In the genomic region with DNA sequence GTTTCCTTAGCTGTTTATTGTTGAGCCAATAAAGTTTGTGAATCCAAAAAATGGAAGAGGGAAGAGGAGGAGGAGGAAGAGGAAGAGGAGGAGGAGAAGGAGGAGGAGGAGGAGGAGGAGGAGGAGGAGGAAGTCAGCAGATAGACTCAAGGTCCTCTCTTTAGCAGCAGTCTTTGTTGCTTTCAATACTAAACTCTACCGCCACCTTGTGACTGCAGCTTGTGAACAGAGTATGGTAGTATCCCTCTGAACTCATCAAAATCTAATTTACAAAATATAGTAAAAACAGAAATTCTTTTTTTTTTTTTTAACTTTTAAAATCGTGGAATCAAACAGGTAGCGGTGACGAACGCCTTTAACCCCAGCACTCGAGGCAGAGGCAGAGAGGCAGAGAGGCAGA, we compare ENCODE assay signal across 11 mouse cellular contexts. TPM values are rescaled to one million over a fixed set of nuclear protein-coding genes. Genes with fewer than 3 reads are reported as not detected.
A peak's percentile ranks its signal among the peaks of the same experiment; 100 is the strongest.
DNase-seq lines count a peak whose midpoint lies in the region; ATAC-seq and TF ChIP-seq lines count a peak whose summit lies in the region.
"Had no signal": no experiment of that assay in that cellular context is flagged by ENCODE, and none has a peak within 500 bp of the region (broad histone marks: within the 10 kb centered on the region; RNA-seq: fewer than 3 reads in every experiment).

No protein-coding gene starts in this region.

- H3K27me3 ChIP-seq in forebrain, embryonic 14.5 days (replicated peaks; ENCODE audit: control insufficient read depth, insufficient read depth, low read length), result no peaks in the 10 kb centered on the region
- H3K27me3 ChIP-seq in forebrain, embryonic 13.5 days, result no peaks in the 10 kb centered on the region

- H3K36me3 ChIP-seq in forebrain, embryonic 14.5 days (ENCODE audit: control insufficient read depth, insufficient read depth, low read length), result no peaks in the 10 kb centered on the region
- no peaks in the 10 kb centered on the region for H3K36me3 ChIP-seq in forebrain, embryonic 13.5 days (ENCODE audit: poor library complexity, severe bottlenecking)
- H3K36me3 ChIP-seq: limb, embryonic 15.5 days had no signal

- 71% methylated on average over 6 of the region's 6 CpGs for WGBS in forebrain, embryonic 14.5 days
- 75% methylated on average over 6 of the region's 6 CpGs for WGBS in forebrain, embryonic 13.5 days

- no peak overlapping the region for H3K4me2 ChIP-seq in forebrain, embryonic 14.5 days (ENCODE audit: low read length)
- H3K4me2 ChIP-seq in forebrain, embryonic 13.5 days, result no peak overlapping the region
- H3K4me2 ChIP-seq: limb, embryonic 15.5 days had no signal

- H3K9ac ChIP-seq in forebrain, embryonic 14.5 days (ENCODE audit: low read length), result no peak overlapping the region
- no peak overlapping the region for H3K9ac ChIP-seq in forebrain, embryonic 13.5 days
- H3K9ac ChIP-seq: limb, embryonic 15.5 days had no signal

- no peaks in the 10 kb centered on the region for H3K4me1 ChIP-seq in forebrain, embryonic 14.5 days (ENCODE audit: control insufficient read depth, insufficient read depth, low read length)
- H3K4me1 ChIP-seq in forebrain, embryonic 13.5 days, result peaks cover 5% of the 10 kb centered on the region

- H3K4me3 ChIP-seq in forebrain, embryonic 14.5 days (ENCODE audit: low read depth, low read length), result no peak overlapping the region
- H3K4me3 ChIP-seq in forebrain, embryonic 13.5 days, result no peak overlapping the region
- no peak overlapping the region for H3K4me3 ChIP-seq in layer of hippocampus, adult 2 months
- H3K4me3 ChIP-seq: limb, embryonic 15.5 days had no signal

- no peak for ATAC-seq in forebrain, embryonic 14.5 days
- no peak for ATAC-seq in forebrain, embryonic 13.5 days
- ATAC-seq: midbrain, embryonic 16.5 days had no signal

- H3K9me3 ChIP-seq in forebrain, embryonic 14.5 days (replicated peaks; ENCODE audit: control insufficient read depth, low read length), result no peaks in the 10 kb centered on the region
- no peaks in the 10 kb centered on the region for H3K9me3 ChIP-seq in forebrain, embryonic 13.5 days (replicated peaks)
- H3K9me3 ChIP-seq: limb, embryonic 15.5 days had no signal

- no peak overlapping the region for H3K27ac ChIP-seq in forebrain, embryonic 14.5 days (ENCODE audit: low read depth, low read length)
- H3K27ac ChIP-seq in forebrain, embryonic 13.5 days, result no peak overlapping the region
- no peak overlapping the region for H3K27ac ChIP-seq in layer of hippocampus, adult 2 months
- H3K27ac ChIP-seq: limb, embryonic 15.5 days had no signal

- peak; percentile 67 for TF ChIP-seq CTCF in layer of hippocampus, adult 2 months (conservative IDR thresholded peaks at IDR 0.05)

- DNase-seq in forebrain, embryonic 14.5 days (ENCODE audit: low spot score), result peak; percentile 59
- no peak for DNase-seq in layer of hippocampus, adult 2 months (ENCODE audit: low spot score in 2 of 2)
- DNase-seq in layer of hippocampus, adult 8-10 months (ENCODE audit: low spot score in 2 of 2), result no peak
- DNase-seq in 3T3-L1 (ENCODE audit: low read depth, low spot score) (peak; percentile 75), adipocyte (ENCODE audit: low spot score) (peak; percentile 64)
- DNase-seq in urinary bladder, postnatal 4 days (ENCODE audit: low spot score in 2 of 2), result no peak
- DNase-seq in frontal cortex, postnatal 36 days (ENCODE audit: low spot score in 2 of 2), result no peak

RNA-seq across cellular contexts. Expression of gene Lrrc10, which starts 4.8 kb away (rescaled TPM):
- not detected in 2 replicates for polyA plus RNA-seq in forebrain, embryonic 14.5 days (2014; fragmentation: Nextera tagmentation; extraction: Ambion mirVana)
- not detected in 2 replicates for polyA plus RNA-seq in forebrain, embryonic 13.5 days (2015; fragmentation: Nextera tagmentation; extraction: Ambion mirVana)
- under 1 TPM in 1 of 2 experiments, not detected in 1; 0.32 TPM for total RNA-seq in layer of hippocampus, adult 2 months (2021)
- under 1 TPM in 1 of 4 experiments, not detected in 3; 0.23 TPM for total RNA-seq in layer of hippocampus, adult 8-10 months (2022)
- polyA plus RNA-seq: frontal cortex, adult 2 months; limb, embryonic 15.5 days; midbrain, embryonic 16.5 days had no signal

RNA-seq across cellular contexts. Expression of gene Cct2, which starts 23.3 kb away (rescaled TPM):
- 315 and 330 TPM in 2 replicates for polyA plus RNA-seq in forebrain, embryonic 14.5 days (2014; fragmentation: Nextera tagmentation; extraction: Ambion mirVana)
- 281 and 294 TPM in 2 replicates for polyA plus RNA-seq in forebrain, embryonic 13.5 days (2015; fragmentation: Nextera tagmentation; extraction: Ambion mirVana)
- total RNA-seq in layer of hippocampus, adult 2 months (2021), result 100 to 1,000 TPM; 167 to 176 TPM
- 100 to 1,000 TPM; 161 to 170 (median 162) TPM for total RNA-seq in layer of hippocampus, adult 8-10 months (2022)

RNA-seq across cellular contexts. Expression of gene Best3, which starts 54.2 kb away (rescaled TPM):
- 0.10 TPM in 1 of 2 replicates, not detected in the other for polyA plus RNA-seq in forebrain, embryonic 14.5 days (2014; fragmentation: Nextera tagmentation; extraction: Ambion mirVana)
- 0.08 TPM in 1 of 2 replicates, not detected in the other for polyA plus RNA-seq in forebrain, embryonic 13.5 days (2015; fragmentation: Nextera tagmentation; extraction: Ambion mirVana)
- 1 to 10 TPM; 2.1 to 2.4 TPM for total RNA-seq in layer of hippocampus, adult 2 months (2021)
- 1 to 10 TPM; 1.5 to 2.8 (median 2.5) TPM for total RNA-seq in layer of hippocampus, adult 8-10 months (2022)

Comparison
In these comparisons a context has a peak if more than half of its experiments do, and no peak if none do; other contexts are left out.
1. DNase-seq: peak in forebrain, embryonic 14.5 days (single experiment), 3T3-L1 (single experiment) and adipocyte (single experiment); none in layer of hippocampus, adult 2 months (0 of 2), layer of hippocampus, adult 8-10 months (0 of 2), urinary bladder, postnatal 4 days (0 of 2) and frontal cortex, postnatal 36 days (0 of 2).